Mouse (Mus musculus): ENCODE measurements around the gene Mrps27. TPM values are rescaled to one million over a fixed set of nuclear protein-coding genes. Genes with fewer than 3 reads are reported as not detected.

Mrps27 gene
- polyA plus RNA-seq (2016; fragmentation: Nextera tagmentation; extraction: Ambion mirVana) = 73.9 and 79.9 TPM in 2 replicates

DNA sequence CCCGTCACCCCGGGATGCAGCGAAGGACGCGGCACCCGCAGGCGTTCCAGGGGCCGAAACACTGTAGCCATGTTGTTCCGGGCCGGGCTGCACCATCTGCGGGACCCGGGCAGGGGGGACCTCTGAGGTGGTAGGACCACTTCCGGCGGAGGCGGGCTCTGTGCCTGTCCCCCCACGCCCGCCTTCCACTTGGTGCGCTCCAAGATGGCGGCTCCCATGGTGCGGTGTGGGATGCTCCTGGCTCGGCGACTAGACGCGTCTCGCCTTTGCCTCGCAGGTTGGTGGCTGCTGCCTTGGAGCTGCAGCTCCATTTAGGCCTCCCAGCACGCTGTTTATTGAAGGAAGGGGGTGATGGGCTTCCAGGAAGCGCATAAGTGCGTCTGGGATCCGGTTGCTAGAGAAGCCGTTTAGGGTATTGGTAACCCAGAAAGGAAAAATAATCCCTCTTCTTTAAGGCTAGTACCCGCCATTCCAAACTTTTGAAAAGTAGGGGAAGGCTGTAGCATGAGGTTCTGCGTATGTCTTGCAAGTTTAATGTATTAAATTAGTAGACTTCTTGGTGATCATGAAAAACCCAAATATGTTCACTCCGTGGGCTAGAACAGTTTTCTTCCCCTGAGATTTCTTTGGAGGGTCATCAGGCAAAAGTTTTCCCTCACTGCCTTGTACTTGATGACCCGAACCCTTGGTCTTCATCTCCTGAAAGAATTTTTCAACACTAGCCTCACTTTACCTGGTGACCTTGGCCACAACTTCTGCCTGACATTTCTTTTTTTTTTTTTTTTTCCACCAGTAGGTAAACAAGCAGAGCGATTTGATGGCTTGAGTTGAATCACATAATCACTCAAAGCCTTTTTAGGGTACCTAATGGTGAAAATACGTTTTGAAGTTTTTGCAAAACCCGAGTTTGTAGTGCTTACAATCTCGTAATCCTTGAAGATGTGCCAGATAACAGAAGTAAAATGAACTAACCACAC lies at the start of gene Mrps27, which contains the start of gene Ptcd2:
Gene Mrps27, plus strand, starts transcription at position 188 of the 977 bp plus-strand sequence.
Gene Ptcd2, minus strand, starts transcription at position 107 of the 977 bp plus-strand sequence.
- Histone ChIP-seq H3K4me3 (peak within 1 kb of the TSS; percentile 90), H3K4me1 (peaks cover 20% of the 10 kb centered on the region), H3K36me3 (peaks cover 61% of the 10 kb centered on the region)

DNA sequence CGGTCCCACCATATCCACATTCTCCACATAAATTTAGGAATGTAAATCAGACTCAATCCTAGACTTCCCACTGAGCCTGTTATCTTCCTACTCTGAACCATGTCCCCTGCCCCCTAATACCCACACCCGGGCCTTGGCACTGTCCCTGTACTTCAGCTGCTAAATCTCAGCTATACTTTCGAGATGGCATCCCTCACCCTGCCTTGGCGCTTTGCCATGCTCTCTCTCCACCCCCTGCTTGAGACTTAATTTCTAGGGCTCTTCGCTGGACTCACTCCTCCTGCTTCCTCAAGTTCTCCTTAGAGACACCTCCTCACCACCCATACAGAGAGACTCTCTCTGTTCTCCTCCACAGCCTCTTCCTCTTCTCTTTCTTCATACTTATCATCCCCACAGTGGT lies 44.7 kb upstream of the Mrps27 start:
- Histone ChIP-seq H3K9me3 (replicated peaks) (no peaks in the 10 kb centered on the region), H3K4me1 (peaks cover 9% of the 10 kb centered on the region), H3K4me3 (no peak overlapping the region), H3K27ac (replicated peaks) (no peak overlapping the region), H3K27me3 (ENCODE audit: low read depth, poor library complexity, severe bottlenecking) (no peaks in the 10 kb centered on the region), H3K36me3 (no peaks in the 10 kb centered on the region)
- 87% methylated on average over 5 of the region's 5 CpGs for WGBS
- DNase-seq (ENCODE audit: low spot score) = no peak

More for the DNA sequence above, at the start of gene Mrps27, which contains the start of gene Ptcd2:
- Histone ChIP-seq H3K9me3 (replicated peaks) (no peaks in the 10 kb centered on the region), H3K27me3 (ENCODE audit: low read depth, poor library complexity, severe bottlenecking) (no peaks in the 10 kb centered on the region), H3K27ac (replicated peaks) (peak within 1 kb of the TSS; percentile 95)
- DNase-seq (ENCODE audit: low spot score) = peak; percentile 97
- 3% methylated on average over 39 of the region's 39 CpGs for WGBS

DNA sequence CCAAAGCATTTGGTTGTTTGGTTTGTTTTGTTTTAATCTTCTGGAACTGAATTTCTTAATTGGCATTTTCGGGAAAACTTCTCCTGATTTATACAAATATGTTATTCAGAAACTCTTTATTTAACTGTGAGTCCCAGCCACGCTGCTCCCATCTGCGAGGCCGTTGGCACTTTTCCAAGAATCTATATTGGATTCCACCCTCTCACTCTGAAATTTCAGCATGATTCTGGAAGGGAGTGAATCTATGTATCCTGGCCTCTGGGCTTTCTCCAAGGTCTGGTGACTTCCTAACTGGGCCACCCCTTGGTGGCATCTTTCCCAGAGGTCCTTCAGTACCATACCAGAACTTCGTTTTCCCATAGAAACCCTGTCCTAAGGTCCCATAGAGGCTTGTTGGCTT lies 40.7 kb upstream of the Mrps27 start:
- DNase-seq (ENCODE audit: low spot score) = no peak
- Histone ChIP-seq H3K36me3 (no peaks in the 10 kb centered on the region), H3K27me3 (ENCODE audit: low read depth, poor library complexity, severe bottlenecking) (no peaks in the 10 kb centered on the region), H3K4me3 (no peak overlapping the region), H3K27ac (replicated peaks) (no peak overlapping the region), H3K9me3 (replicated peaks) (no peaks in the 10 kb centered on the region), H3K4me1 (peaks cover 9% of the 10 kb centered on the region)
- WGBS = 92% methylated on average over 5 of the region's 5 CpGs

DNA sequence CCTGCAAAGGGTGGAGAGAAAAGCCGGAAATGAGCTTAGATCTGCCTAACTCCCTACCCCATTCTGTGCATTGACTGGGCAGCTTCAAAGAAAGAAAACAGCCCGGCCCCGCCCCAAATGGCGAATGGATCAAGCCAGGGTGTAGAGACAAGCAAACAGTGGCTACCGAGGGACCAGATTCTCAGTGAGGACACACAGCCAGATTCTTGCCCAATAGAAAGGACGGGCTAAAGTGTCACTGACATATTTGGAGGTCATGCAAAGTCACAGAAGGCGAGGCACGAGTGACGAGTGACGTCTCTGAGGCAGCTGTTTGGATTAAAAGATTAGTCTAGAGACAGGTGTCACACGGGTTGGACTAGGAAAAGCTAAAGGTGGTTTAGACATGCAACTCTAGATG lies 40.2 kb upstream of the Mrps27 start:
- H3K9me3 ChIP-seq (replicated peaks) = no peaks in the 10 kb centered on the region
- peaks cover 9% of the 10 kb centered on the region for H3K4me1 ChIP-seq
- H3K27ac ChIP-seq (replicated peaks) = no peak overlapping the region
- no peaks in the 10 kb centered on the region for H3K36me3 ChIP-seq
- WGBS = 66% methylated on average over 11 of the region's 11 CpGs
- no peaks in the 10 kb centered on the region for H3K27me3 ChIP-seq (ENCODE audit: low read depth, poor library complexity, severe bottlenecking)
- no peak for DNase-seq (ENCODE audit: low spot score)
- H3K4me3 ChIP-seq = no peak overlapping the region

DNA sequence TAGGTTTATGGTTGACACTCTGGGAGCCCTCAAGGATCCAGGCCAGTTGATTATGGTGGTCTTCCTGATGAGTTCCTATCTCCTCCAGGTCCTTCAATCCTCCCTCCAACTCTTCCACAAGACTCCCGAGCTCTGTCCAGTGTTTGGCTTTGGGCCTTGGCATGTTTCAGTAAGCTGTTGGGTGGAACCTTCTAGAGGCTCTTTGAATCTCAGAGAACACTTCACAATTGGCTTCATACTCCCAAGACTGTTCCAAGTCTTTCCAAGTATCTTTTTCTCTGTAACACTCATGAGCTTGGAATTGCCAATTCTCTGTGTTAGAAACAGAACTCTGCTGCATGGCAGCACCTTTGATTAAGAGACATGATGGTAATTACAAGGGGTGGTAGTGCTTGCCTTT lies 39.4 kb upstream of the Mrps27 start:
- peaks cover 9% of the 10 kb centered on the region for H3K4me1 ChIP-seq

DNA sequence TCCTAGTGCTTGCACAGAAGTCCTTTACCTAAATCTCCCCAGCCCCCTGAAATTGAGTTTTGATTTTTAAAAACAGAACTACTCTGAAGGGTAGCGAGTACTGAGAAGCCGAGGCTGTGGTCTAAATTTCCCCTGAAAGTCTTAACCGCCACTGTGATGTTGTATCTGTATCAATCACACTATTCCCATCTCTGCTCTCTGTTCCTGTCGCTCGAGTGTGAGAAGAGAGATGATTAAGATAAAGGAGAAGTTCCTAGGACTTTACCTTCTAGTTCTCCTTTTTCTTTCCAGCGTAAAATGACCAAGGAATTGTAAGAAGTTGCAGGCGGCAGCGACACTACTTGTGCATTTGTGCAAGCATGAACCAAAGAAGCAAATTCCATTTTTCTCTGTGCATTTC lies 38.4 kb upstream of the Mrps27 start:
- DNase-seq (ENCODE audit: low spot score) = no peak
- Histone ChIP-seq H3K4me3 (no peak overlapping the region), H3K27me3 (ENCODE audit: low read depth, poor library complexity, severe bottlenecking) (no peaks in the 10 kb centered on the region), H3K4me1 (peaks cover 9% of the 10 kb centered on the region), H3K36me3 (no peaks in the 10 kb centered on the region), H3K27ac (replicated peaks) (no peak overlapping the region), H3K9me3 (replicated peaks) (no peaks in the 10 kb centered on the region)
- 95% methylated on average over 8 of the region's 8 CpGs for WGBS

More for the DNA sequence above, 39.4 kb upstream of the Mrps27 start:
- no peaks in the 10 kb centered on the region for H3K27me3 ChIP-seq (ENCODE audit: low read depth, poor library complexity, severe bottlenecking)
- 85% methylated on average over 1 of the region's 1 CpGs for WGBS
- DNase-seq (ENCODE audit: low spot score) = no peak
- no peak overlapping the region for H3K4me3 ChIP-seq
- no peaks in the 10 kb centered on the region for H3K9me3 ChIP-seq (replicated peaks)
- no peaks in the 10 kb centered on the region for H3K36me3 ChIP-seq
- no peak overlapping the region for H3K27ac ChIP-seq (replicated peaks)

DNA sequence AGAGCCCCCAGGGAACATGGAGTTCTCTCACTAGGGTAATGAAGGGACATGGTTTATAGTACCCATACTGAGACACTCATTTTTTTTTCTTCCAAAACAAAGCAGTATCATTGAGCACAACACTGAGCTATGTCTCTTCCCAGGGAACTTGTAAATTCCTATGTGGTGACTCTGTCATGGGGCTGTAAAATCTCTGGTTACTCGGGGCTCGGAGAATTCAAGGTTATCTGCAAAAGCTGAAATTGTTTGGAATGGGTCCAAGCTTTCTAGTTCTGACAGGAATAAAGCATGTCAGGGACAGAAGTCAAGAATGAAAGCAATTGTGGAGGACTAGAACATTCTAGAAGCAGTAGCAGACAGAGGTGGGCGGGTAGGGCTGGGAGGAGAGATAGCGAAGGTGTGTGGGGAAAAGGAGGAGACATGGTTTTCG lies 36.6 kb upstream of the Mrps27 start:
- Histone ChIP-seq H3K9me3 (replicated peaks) (no peaks in the 10 kb centered on the region), H3K27me3 (ENCODE audit: low read depth, poor library complexity, severe bottlenecking) (no peaks in the 10 kb centered on the region), H3K4me3 (no peak overlapping the region), H3K27ac (replicated peaks) (no peak overlapping the region), H3K4me1 (peaks cover 13% of the 10 kb centered on the region), H3K36me3 (no peaks in the 10 kb centered on the region)
- 87% methylated on average over 5 of the region's 5 CpGs for WGBS
- no peak for DNase-seq (ENCODE audit: low spot score)

DNA sequence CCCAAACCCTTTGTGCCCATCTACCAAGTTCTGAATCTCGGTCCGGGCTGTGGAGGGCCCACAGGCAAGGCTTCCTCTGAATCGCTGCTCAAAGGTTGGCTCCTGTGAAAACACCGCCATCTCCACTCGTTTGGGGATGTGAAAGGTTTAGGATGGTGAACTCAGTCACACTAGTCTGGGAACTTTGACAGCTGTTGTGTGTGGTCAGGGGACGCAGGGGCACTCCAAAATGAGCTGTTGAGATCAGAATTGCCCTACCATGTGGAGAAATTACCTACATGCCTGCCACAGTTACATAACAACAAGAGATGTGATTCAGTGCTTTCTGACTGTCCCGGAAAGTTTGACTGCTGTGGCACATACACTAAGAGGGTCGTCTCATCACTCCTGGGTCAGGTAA lies 36.2 kb upstream of the Mrps27 start:
- WGBS = 87% methylated on average over 8 of the region's 8 CpGs
- no peak for DNase-seq (ENCODE audit: low spot score)
- Histone ChIP-seq H3K27me3 (ENCODE audit: low read depth, poor library complexity, severe bottlenecking) (no peaks in the 10 kb centered on the region), H3K4me1 (peaks cover 13% of the 10 kb centered on the region), H3K27ac (replicated peaks) (no peak overlapping the region), H3K36me3 (no peaks in the 10 kb centered on the region), H3K4me3 (no peak overlapping the region), H3K9me3 (replicated peaks) (no peaks in the 10 kb centered on the region)

DNA sequence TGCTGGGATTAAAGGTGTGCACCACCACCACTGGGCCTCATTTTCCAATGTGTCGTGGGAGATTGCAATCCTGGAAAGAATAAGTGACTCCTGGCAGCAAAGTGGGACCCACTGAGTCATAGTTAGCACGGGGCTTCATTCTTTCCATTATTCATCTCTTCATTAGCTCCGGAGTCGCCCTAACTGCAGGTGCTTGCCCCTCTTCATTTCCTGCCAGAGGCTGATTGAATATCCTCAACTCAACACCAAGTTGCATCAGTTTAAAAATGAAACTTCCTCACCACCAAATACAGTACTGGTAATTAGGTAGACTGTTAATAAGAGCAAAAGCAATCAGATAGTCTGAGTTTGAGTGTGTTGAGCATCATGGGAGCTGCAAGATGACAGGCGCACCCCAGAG lies 30.5 kb upstream of the Mrps27 start:
- no peaks in the 10 kb centered on the region for H3K27me3 ChIP-seq (ENCODE audit: low read depth, poor library complexity, severe bottlenecking)
- DNase-seq (ENCODE audit: low spot score) = no peak
- H3K27ac ChIP-seq (replicated peaks) = no peak overlapping the region
- H3K9me3 ChIP-seq (replicated peaks) = no peaks in the 10 kb centered on the region
- H3K4me1 ChIP-seq = peaks cover 4% of the 10 kb centered on the region; the same call in 1 of the 2 replicates
- H3K36me3 ChIP-seq = peaks cover 2% of the 10 kb centered on the region
- H3K4me3 ChIP-seq = no peak overlapping the region
- WGBS = 89% methylated on average over 5 of the region's 5 CpGs

DNA sequence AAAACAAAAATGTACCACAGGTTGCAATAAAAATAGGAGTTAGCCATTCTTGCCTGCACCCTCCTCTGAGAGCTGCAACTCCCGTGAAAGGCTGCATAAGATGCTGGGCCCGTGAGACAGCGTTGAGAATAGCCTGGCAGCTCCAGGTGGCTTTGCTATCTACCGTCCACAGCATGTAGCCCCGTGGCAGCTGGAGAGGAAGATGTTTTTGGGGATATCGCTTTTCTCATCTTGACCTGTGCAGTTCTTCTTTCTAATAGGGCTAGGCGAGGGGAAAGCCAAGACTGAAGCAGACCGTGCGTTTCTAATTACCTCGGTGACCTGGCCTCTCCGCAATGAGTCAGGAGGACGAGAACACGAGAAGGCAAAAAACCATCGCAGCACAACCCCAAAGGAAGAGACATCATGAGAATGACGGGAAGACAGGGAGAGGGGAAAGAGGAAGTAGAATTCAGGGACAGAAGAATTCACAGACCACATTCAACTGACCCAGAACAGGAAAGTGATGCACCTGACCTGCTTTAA lies 29.9 kb upstream of the Mrps27 start:
- Histone ChIP-seq H3K27me3 (ENCODE audit: low read depth, poor library complexity, severe bottlenecking) (no peaks in the 10 kb centered on the region), H3K9me3 (replicated peaks) (no peaks in the 10 kb centered on the region), H3K4me3 (no peak overlapping the region), H3K4me1 (peaks cover 4% of the 10 kb centered on the region; the same call in 1 of the 2 replicates), H3K27ac (replicated peaks) (no peak overlapping the region), H3K36me3 (peaks cover 8% of the 10 kb centered on the region)
- WGBS = 86% methylated on average over 15 of the region's 15 CpGs
- no peak for DNase-seq (ENCODE audit: low spot score)

DNA sequence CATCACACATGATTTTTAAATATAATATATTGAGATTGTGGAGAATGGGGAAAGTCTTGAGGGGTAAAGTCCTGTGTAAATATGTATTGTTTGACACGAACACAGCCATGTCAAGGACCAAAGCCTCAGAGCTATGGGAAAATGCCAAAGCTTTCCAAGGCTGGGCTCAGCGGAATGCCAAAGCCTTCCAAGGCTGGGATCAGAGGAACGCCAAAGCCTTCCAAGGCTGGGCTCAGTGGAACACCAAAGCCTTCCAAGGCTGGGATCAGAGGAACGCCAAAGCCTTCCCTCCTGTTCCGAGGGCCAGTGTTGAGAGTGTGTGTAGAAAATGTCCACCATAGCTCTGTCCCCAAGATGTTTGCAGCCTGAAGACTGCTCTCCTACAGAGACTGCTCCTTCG lies 28.2 kb upstream of the Mrps27 start:
- 85% methylated on average over 6 of the region's 6 CpGs for WGBS
- H3K27ac ChIP-seq (replicated peaks) = no peak overlapping the region
- H3K4me3 ChIP-seq = no peak overlapping the region
- peaks cover 25% of the 10 kb centered on the region for H3K36me3 ChIP-seq
- H3K4me1 ChIP-seq = peaks cover 4% of the 10 kb centered on the region; the same call in 1 of the 2 replicates
- no peaks in the 10 kb centered on the region for H3K27me3 ChIP-seq (ENCODE audit: low read depth, poor library complexity, severe bottlenecking)
- H3K9me3 ChIP-seq (replicated peaks) = no peaks in the 10 kb centered on the region
- no peak for DNase-seq (ENCODE audit: low spot score)

DNA sequence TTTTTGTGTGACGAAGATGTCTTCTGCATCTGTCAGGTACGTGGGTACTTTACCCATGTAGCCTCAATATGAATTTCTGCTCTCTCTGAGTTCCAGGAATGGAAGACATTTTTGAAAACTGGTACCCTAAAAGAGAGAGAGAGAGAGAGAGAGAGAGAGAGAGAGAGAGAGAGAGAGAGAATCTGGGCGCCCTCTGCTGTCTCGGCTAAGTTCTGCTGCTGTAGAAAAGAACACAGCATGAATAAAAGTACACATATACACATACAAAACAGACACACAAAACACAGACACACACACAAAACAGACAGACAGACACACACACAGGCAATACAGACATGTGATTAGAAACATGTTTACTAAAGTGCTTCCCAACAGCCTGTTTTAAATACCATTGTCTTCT lies 27.5 kb upstream of the Mrps27 start:
- Histone ChIP-seq H3K9me3 (replicated peaks) (no peaks in the 10 kb centered on the region), H3K36me3 (peaks cover 27% of the 10 kb centered on the region), H3K4me1 (peaks cover 4% of the 10 kb centered on the region; the same call in 1 of the 2 replicates), H3K27ac (replicated peaks) (no peak overlapping the region), H3K4me3 (no peak overlapping the region), H3K27me3 (ENCODE audit: low read depth, poor library complexity, severe bottlenecking) (no peaks in the 10 kb centered on the region)
- DNase-seq (ENCODE audit: low spot score) = peak; percentile 33
- 57% methylated on average over 4 of the region's 4 CpGs for WGBS

DNA sequence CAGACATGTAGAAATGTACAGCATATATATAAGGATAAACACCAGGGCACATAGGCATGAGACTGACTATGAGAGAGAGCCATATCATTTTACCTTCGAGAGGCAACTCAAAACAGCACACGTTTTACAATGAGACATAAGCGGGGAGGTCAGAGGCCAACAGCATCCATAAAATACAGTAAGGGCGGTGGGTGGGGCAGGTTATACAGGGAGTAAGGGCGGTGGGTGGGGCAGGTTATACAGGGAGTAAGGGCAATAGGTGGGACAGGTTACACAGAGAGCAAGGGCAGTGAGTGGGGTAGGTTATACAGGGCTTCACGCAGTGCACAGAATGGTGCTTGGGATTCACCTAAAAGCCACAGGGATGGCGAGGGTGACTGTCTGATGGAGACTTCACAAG lies 24.1 kb upstream of the Mrps27 start:
- Histone ChIP-seq H3K4me3 (no peak overlapping the region), H3K36me3 (peaks cover 57% of the 10 kb centered on the region), H3K9me3 (replicated peaks) (no peaks in the 10 kb centered on the region), H3K4me1 (no peaks in the 10 kb centered on the region), H3K27ac (replicated peaks) (no peak overlapping the region), H3K27me3 (ENCODE audit: low read depth, poor library complexity, severe bottlenecking) (no peaks in the 10 kb centered on the region)
- no peak for DNase-seq (ENCODE audit: low spot score)
- 94% methylated on average over 7 of the region's 7 CpGs for WGBS

All from midbrain, embryonic 10.5 days (tissue).